Mouse (Mus musculus) monocyte, adult 5-6 weeks (primary cell): ENCODE measurements at regions not wholly inside any gene's neighbourhood (a gene's known extent, or its start where the extent isn't known, plus 50 kb on each side); places are given as distances from the start of the nearest gene placed in this dataset.
"Not testable (repeated sequence)": the region's sequence is repeated elsewhere in the genome, so short reads cannot be mapped to it uniquely, and the experiment has no call there.

Experiments used
- ATAC-seq: fragments of 153-309, 156-312 bp; replicated peaks from 2 replicates; pipeline ENCODE4 v1.8.0; 2017; ENCODE audit warnings: mild to moderate bottlenecking; ENCODE audit not compliant: low TSS enrichment, insufficient number of reproducible peaks, severe bottlenecking, poor library complexity, low FRiP score

DNA sequence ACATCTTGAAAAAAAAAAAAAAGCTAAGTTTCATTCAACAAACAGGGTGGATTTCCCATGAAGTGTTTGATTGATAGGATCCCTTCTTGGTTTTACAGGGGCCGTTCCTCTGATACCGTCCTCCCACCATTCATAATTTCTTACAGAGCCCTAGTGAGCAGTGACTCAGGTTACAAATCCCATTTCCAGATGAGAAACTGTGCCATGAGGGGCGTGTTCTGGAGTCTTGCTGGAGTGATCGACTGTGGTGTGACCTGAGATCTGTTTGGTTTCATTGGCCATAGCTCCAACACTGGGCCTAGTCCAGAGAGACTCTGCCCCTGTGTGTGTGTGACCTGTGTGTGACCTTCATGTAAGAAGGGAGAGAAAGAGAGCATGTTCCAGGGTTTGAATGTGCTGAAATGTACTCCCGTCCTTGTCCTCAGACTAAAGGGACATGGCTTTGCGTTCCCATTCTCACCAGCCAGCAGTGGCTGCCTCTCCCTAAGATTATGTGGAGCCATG lies 181.9 kb downstream of the Glrx3 start:
- no peak for ATAC-seq

DNA sequence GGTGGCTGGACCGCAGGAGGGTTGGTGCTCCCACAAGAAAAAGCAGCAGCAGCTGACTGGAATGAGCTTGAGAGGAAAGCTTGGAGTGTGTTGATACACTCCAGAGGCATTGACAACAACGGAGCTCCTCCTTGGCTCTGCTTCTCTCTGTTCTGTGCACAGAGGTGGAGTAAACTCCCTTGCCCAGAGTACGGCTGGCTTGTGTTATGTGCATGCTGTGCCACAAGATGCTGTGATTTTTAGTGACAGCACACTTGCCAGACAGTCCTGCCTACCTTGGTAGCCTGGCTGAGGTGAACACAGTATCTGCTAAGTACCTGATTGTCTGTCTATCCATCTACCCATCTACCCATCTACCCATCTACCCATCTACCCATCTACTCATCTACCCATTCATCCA lies 190.9 kb downstream of the Glrx3 start:
- no peak for ATAC-seq

DNA sequence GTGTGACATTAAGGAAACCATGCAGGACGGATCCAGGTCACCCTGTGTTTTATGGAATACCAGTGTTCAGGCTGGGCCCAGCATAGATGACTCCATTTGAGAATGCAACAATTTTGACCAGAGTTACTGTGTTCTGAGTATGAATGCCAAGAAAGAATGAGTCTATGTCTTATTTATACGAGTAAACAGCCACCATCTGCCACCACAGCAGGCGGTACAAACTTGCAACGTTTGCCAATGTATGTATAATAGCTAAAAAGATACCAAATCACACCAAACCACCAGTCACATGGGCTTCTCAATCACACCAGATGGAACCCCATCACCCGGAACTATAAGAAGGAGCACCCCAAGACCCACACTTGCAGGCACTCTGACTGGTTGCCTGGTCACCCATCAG lies 192.1 kb downstream of the Glrx3 start:
- ATAC-seq = no peak

DNA sequence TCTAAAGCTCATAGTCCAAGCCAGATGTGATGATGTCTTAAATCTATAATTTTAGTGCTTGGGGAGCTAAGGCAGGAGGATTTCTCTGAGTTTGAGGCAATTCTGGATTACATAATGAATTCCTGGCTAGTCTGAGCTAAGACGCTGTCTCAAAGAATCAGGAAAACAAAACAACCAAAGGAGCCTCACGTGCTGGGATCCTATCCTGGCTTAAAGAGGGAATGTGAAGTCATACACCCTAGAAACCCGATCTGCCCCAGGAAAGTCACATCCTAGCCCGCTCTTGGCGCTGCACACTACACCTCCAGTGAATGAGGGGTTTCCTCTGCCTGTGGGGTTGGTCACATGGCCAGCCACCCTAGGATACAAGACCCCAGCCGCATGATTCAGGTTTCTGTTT lies 211.2 kb downstream of the Glrx3 start:
- ATAC-seq = no peak

DNA sequence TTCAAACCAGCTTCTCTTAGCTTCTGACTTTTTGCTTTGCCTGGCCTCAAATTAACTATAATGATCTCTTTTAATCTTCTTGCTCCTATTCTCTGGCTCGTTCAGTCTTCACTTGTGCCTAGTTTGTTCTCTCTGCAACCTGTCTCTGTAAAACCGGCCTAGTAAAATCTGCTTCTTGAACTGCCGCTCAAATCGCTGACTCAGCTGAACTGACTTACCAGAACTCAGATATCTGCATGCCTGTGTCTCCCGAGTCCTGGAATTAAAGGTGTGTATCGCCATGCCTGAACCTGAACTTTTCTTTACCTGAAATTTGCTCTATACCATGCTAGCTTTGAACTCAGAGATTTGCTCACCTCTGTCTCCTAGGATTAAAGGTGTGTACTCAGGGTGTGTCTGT lies 212.2 kb downstream of the Glrx3 start:
- no peak for ATAC-seq

DNA sequence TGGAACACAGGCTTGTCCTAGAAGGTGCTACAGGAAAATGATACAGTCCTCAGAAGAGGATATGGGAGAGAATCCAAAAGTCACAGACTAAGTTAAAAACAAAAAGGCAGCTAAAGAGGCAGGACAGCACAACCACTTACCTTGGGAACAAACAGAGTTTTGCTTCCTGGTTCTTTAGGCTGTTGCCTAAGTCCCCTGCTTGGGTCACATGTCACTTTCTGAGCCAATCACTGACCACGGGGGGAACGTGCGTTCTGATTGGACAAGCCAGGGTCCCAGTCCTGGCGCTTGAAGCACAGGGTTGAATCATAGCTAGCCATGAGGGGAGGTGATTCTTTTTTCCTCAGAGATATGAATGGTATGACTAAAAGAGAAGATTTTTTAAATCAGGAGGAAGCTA lies 216.4 kb downstream of the Glrx3 start:
- ATAC-seq = no peak

DNA sequence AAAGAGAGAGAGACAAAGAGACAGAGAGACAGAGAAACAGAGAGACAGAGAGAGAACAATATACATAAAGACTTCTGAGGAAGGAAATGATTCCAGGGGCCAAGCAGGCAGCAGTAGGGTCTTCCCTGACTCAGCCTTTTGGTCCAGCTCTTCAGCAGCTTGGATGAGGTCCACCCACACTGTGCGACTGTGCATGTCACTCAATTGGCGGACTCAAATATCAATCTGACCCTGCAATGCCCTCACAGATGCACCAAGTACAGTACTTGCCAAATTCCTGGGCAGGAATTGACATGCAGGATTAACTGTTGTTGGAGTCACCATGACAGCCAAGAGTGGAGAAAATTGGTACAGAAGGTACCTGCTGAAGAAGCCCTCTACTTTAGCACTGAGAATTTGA lies 229.8 kb downstream of the Glrx3 start:
- ATAC-seq = no peak

DNA sequence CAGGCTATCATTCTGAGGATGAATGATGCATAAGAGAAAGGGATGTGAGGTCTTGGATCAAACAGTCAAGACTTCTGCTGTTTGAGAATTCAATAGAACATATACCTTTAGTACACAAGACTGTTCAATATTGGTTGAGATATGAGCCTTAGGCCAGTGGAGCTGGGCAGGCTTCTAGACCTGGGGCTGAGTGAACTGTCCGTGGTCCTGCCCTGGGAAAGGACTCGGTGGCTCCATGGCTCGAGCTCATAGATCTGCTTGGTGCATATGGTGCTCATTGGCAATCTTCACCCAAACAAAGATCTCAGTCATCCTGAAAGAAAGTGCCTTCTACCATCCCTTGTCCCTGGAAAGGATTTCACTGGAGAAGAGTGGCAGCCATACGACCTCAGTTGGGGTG lies 233.7 kb downstream of the Glrx3 start:
- ATAC-seq = no peak

DNA sequence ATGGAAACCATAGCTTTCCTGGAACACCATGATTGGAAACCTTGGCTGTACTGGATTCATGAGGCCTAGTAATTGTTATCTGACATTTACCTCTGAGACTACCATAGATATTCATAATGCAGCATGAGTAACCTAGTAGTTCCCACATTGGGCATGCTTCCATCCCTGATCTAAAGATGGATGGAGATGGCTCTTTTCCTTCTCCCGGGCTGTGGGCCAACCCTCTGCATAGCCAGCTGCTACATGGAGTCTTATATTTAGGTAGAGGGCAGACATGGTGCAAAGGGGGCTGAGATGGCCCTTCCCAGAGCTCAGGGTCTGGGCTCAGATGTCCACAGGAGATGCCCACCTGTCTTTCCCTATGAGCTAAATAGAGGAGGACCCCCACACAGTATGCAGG lies 237.2 kb downstream of the Glrx3 start:
- no peak for ATAC-seq

DNA sequence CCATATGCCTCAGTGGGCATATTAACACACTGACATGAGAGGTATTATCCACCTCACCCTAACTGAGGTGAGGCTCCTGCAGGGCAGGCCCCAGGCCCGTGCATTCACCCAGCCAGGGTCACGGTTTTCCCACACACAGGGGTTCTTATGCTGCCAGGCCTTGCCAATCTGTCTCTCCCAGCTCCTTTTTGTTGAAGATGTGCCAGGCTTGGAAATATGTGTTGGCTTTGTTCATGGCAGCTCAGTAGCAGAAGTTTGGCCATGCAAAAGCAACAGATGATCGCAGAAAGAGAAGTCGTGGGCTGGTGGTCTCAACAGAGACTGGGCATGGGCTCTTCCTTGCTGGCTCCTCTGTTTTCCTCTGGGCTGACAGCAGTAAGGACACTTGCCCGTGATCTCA lies 238.0 kb downstream of the Glrx3 start:
- no peak for ATAC-seq

DNA sequence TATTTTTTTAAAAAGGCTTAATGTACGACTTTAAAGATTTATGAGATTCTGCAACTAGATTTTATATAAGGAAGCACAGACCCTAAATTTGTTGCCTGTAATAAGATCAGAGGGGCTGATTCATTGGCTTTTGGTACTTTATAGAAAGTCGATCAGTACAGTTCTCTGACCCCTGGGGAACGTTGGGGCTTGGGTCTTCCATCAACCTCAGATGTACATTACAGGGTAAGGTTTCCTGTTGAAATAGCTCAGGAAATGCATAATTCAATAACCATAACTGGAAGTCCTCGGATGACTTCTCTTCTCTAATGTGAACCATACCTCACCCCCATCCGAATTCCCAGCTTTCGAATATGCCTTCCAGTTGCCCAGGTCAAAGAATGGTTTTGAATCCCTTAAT lies 247.4 kb downstream of the Glrx3 start:
- no peak for ATAC-seq

DNA sequence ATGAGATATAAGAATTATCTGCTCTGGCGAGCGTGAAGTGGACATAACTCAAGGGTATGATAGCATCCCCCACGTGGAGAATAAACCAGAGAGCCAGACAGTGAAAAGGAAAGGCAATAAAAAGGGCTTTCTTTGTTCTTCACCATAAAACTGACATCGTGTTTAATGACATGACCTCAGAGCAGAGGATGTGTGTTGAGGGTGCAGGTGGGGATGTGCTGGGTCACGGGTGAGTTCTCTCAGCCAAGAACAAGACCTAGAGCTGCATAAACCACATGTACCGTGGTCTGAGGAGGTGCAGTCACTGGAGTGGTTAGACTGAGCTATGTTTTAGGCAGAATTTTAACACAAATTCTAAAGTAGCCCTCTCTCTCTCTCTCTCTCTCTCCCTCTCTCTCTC lies 247.9 kb downstream of the Glrx3 start:
- no peak for ATAC-seq

DNA sequence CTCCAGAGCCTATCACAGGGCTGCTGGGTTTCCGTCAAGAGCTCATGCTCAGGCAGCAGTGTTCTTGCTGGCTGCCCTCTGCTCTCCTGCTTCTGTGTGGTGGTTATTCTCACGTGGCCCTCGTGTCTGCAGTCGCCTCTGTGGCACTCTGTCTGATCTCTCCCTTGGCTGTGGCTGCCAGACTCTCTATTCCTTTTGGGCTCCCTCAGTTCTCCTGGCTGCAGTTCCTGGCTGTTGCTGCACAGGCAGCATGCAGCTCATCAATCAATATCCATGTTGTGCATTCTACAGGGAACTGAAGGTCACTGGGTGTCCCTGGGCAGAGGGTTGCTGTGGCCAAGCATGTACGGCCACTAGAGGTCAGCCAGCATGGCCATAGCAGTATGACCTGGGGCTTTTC lies 259.4 kb downstream of the Glrx3 start:
- no peak for ATAC-seq

DNA sequence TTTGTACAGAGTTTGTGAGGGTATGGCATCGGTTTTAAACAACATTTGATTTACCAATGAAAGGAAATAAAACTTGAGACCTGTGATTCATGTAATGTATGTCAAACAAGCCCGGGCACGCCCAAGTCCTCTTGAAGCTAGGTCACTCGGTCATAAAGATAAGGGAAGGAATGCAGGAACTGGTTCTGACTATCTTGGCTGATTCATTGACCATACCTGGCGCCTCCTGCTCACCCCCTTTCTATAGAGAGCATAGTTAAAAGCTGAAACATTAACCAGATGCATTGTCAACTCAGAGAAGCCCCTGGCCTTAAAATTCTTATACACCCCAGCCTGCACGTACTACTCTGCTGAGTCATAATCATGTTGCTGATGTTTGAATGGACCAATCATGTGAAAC lies 261.1 kb downstream of the Glrx3 start:
- not testable (repeated sequence) for ATAC-seq

DNA sequence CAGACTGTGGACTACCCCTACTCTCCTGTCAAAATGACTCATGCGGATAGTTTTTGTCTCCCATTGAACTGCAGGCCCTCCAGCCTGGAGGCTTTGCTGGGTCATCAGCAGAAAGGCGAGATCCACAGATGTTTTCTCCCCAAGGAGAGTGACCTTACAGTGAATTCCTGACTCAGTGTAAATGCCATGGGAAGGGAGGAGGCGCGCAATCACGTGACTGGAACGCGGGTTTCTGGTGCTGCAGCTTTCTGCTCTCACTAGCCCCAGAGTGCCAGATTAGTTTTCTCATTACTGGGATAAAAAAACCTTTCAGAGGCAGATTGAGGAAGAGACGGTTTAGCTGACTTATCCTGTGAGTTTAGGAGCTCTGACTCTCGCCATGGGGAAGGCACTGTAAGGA lies 275.4 kb downstream of the Glrx3 start:
- no peak for ATAC-seq

DNA sequence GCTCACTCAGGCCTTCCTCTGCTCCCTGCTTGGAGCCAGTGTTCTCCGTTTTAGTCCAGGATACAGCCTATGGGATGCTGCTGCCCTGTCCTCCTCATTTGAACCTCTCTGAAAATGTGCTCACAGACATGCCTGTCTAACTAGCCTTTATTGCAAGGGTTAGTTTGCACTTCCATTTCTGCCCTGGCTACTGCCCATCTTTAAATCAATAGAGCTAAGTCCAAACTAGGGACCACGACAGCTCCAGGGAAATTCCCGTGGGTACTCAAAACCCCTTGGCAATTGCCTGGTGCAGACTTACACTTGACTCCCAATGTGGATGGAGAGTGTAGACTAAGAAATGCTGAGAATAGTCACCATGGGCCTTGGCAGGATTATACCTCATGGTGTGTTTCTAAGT lies 276.4 kb downstream of the Glrx3 start:
- ATAC-seq = no peak

DNA sequence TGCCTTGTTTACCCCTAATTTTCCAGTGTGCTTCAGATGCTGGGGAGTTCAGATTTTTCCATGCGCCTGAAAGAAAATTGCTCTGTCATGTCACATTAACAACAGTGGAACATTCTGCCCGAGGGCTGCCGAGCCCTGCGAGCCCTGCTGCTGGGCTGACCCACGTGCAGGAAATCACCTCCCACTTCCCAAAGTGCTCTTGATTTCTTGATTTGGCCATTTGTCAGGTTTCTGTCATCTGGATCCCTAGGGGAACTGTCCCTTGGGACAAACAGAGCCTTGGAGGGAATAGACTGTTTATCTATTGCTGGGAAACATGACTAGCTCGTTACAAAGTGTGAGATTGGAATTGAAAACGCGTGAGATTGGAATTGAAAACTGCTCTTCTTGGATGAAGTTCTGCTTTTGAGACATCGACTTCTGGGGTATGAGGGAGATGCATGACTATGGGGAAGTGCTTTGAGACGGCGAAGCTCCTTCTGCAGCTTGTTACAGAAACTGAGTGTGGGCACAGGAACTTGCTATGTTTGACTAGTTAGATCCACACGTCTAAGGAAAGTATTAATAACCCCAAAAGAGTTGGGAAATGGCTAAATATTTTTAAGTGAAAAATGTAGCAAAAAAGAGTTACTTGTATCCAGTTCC lies 277.0 kb downstream of the Glrx3 start:
- ATAC-seq = no peak

DNA sequence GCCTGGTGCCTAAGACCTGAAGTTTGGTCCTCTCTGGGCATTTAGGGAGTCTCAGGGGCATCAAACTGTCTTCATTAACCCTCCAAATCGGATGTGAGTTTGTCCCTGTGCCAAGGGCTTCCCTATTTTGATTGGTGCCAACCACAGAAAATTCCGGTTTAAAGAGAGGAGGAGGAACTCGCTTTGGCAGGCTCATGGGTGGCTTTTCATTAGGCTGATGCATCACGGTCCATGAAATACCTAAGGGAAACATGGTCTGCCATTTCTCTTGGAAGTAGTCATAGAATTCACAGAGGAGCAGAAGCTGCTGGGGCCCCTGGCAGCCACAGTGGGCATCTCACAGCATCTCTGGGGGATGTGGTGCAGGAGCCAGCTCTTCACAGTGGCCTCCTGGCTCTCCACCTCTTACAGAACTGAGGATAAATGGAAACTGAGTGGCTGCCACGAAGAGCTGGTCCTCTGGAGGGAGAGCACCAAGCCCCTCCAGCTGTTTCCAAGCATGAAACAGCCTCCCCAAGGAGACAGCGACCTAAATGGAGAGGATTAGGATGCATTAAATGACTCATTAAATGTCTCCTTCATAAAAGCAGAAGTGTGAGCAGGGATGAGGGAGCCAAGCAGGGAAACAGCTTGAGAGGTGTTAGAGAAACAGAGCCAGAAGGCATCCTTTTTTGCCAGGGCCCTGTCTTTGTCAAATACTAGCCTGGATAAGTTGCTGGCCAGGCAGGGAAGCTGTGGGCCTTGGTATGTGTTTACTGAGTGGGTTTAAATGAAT lies 277.9 kb downstream of the Glrx3 start:
- ATAC-seq = no peak

DNA sequence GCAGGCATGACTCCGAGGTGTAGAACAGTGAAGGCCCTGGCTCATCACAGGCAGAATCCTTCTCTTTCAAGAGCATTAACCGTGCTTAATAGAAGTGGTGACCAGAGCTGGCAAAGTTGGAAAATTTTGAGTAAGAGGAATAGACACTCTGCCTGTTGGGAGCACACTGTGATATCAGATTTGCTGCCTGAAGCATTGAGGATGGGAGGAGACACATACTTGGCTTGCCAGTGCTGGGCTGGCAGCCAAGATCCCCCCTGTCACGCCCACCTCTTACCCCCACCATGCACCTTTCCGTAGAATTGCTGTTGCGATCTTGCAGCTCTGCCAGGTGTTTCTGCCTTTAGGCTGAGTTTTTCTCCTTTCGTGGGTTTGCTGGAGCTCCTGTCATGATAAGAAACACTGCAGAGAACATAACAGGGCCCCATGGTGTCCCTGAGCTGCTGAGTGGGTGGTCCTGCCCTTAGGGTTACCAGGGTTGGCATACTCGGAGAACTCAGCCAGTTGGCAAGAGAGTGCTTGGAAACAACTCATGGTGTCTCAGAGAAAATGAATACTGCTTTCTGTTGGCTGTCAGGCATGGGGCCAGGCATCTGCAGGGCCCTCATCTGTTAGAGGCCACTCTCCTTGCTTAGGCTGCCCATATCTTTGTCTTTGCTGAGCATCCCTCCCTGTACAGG lies 286.1 kb downstream of the Glrx3 start:
- ATAC-seq = no peak

DNA sequence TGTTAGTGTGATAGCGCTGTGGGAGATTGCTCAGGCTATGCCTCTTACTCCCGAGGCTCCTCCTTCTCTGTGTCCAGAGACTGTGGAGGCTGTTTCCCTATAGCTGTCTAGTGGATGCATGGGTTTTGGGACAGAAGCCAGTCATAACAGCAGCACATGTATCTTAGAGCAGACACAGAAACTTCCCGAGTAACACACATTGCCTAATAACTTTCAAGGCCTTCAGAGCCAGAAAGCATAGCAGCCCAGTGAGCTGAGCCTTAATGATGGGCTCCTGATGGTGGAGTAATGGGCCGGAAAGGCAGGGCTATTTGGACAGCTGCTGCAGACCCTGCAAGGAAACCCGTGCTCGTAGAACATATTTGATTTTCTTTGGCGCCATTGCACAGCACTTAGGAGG lies 288.6 kb downstream of the Glrx3 start:
- ATAC-seq = no peak
